Comparison of ENCODE assay signal across 8 mouse cellular contexts in the genomic region with DNA sequence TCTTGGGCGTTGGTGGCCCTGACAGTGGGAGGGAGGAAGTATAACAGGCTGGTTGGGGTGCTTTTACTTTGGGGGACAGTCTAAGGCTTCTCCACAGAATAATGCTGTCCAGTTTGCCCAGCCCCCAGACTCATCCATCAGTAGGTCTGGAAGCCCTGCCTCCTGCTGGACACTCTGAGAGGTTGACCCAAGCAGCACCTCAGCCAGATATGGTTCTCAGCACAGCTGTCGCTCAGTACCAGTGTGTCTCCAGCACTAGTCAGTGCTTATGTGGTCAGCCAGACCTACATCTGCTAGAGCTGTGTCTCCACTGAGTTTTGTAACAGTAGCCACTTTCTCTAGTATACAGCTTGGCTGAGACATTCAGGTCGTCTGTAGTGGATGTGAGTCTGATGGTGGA. TPM values are rescaled to one million over a fixed set of nuclear protein-coding genes. Genes with fewer than 3 reads are reported as not detected.
DNase-seq lines count a peak whose midpoint lies in the region; ATAC-seq lines count a peak whose summit lies in the region.

No protein-coding gene starts in this region.

- H3K4me2 ChIP-seq in hindbrain, embryonic 11.5 days (replicated peaks; ENCODE audit: low read depth, low read length) = peak overlapping the region; percentile 24
- H3K4me2 ChIP-seq in midbrain, embryonic 12.5 days (replicated peaks) = peak overlapping the region; percentile 43

- peak; percentile 41 for DNase-seq in embryo, embryonic 10 days (ENCODE audit: low spot score)
- no peak for DNase-seq in embryo, embryonic 11 days
- DNase-seq in MN1 (ENCODE audit: low spot score) = peak; percentile 68
- DNase-seq in hindbrain, embryonic 11.5 days (ENCODE audit: low spot score) = peak; percentile 32
- no peak for DNase-seq in testis, postnatal 14 days (ENCODE audit: low spot score)
- DNase-seq in left cerebral cortex, postnatal 36 days (ENCODE audit: low spot score in 2 of 2) = no peak
- no peak for DNase-seq in ovary, postnatal 14 days (ENCODE audit: low spot score)

- H3K4me1 ChIP-seq in hindbrain, embryonic 11.5 days (replicated peaks; ENCODE audit: control insufficient read depth, insufficient read depth, low read length) = 0 out of 2 replicates have a peak, but pooled peaks cover 2% of the 10 kb centered on the region
- peaks cover 18% of the 10 kb centered on the region for H3K4me1 ChIP-seq in midbrain, embryonic 12.5 days

- no peak overlapping the region for H3K4me3 ChIP-seq in hindbrain, embryonic 11.5 days (ENCODE audit: low read depth, low read length)
- H3K4me3 ChIP-seq in midbrain, embryonic 12.5 days = no peak overlapping the region

- H3K9ac ChIP-seq in hindbrain, embryonic 11.5 days (ENCODE audit: low read depth, low read length) = no peak overlapping the region
- no peak overlapping the region for H3K9ac ChIP-seq in midbrain, embryonic 12.5 days (replicated peaks)

- WGBS in hindbrain, embryonic 11.5 days = 21% methylated on average over 2 of the region's 3 CpGs
- WGBS in midbrain, embryonic 12.5 days = 12% methylated on average over 3 of the region's 3 CpGs

- H3K27me3 ChIP-seq in hindbrain, embryonic 11.5 days (ENCODE audit: control insufficient read depth, insufficient read depth, low read length) = peaks cover 3% of the 10 kb centered on the region
- peaks cover 34% of the 10 kb centered on the region for H3K27me3 ChIP-seq in midbrain, embryonic 12.5 days

- no peak overlapping the region for H3K27ac ChIP-seq in hindbrain, embryonic 11.5 days (ENCODE audit: low read depth, low read length)
- H3K27ac ChIP-seq in midbrain, embryonic 12.5 days (replicated peaks) = no peak overlapping the region

- intact Hi-C loops in left cerebral cortex, postnatal 36 days (cut with DNase I) = no loop called here

- H3K36me3 ChIP-seq in hindbrain, embryonic 11.5 days (ENCODE audit: control insufficient read depth, insufficient read depth, low read length) = no peaks in the 10 kb centered on the region
- peaks cover 22% of the 10 kb centered on the region for H3K36me3 ChIP-seq in midbrain, embryonic 12.5 days

- no peaks in the 10 kb centered on the region for H3K9me3 ChIP-seq in hindbrain, embryonic 11.5 days (ENCODE audit: control insufficient read depth, low read length)
- no peaks in the 10 kb centered on the region for H3K9me3 ChIP-seq in midbrain, embryonic 12.5 days

- ATAC-seq in hindbrain, embryonic 11.5 days (ENCODE audit: low FRiP score) = no peak; the same call in 1 of the 2 replicates
- peak; percentile 50 for ATAC-seq in midbrain, embryonic 12.5 days (ENCODE audit: low FRiP score, low read depth)

RNA-seq across cellular contexts. Expression of a gene that starts 48.2 kb away (rescaled TPM):
- polyA plus RNA-seq in hindbrain, embryonic 11.5 days (2014; fragmentation: Nextera tagmentation; extraction: Ambion mirVana) = 20.3 and 24.7 TPM in 2 replicates
- 26.8 and 30.6 TPM in 2 replicates for polyA plus RNA-seq in midbrain, embryonic 12.5 days (2016; fragmentation: Nextera tagmentation; extraction: Ambion mirVana)
- 10 to 100 TPM in 1 of 2 experiments, 1 to 10 TPM in 1; 7.7 to 10.8 TPM for total RNA-seq in left cerebral cortex, postnatal 36 days (2021)

Comparison
In these comparisons a context has a peak if more than half of its experiments do, and no peak if none do; other contexts are left out.
1. DNase-seq: peak in embryo, embryonic 10 days (single experiment), MN1 (single experiment) and hindbrain, embryonic 11.5 days (single experiment); none in embryo, embryonic 11 days (single experiment), testis, postnatal 14 days (single experiment), left cerebral cortex, postnatal 36 days (0 of 2) and ovary, postnatal 14 days (single experiment).